Mouse (Mus musculus) pancreas, adult 10 weeks (tissue): Measurements from ENCODE around the gene Tekt1. TPM values are rescaled to one million over a fixed set of nuclear protein-coding genes. Genes with fewer than 3 reads are reported as not detected.

Experiments
- polyA plus RNA-seq: library from polyadenylated mRNA; stranded (reverse); fragments of 350-450 nt; fragmentation: Illumina TruSeq; extraction: RNeasy Lipid Tissue Mini Kit (QIAGEN cat#74804); gene quantifications from one replicate; pipeline ENCODE4 v1.2.3, GENCODE M21; 2015; ENCODE audit warnings: low read depth, low replicate concordance; ENCODE audit not compliant: insufficient read depth

The Tekt1 gene
- not detected for polyA plus RNA-seq

DNA sequence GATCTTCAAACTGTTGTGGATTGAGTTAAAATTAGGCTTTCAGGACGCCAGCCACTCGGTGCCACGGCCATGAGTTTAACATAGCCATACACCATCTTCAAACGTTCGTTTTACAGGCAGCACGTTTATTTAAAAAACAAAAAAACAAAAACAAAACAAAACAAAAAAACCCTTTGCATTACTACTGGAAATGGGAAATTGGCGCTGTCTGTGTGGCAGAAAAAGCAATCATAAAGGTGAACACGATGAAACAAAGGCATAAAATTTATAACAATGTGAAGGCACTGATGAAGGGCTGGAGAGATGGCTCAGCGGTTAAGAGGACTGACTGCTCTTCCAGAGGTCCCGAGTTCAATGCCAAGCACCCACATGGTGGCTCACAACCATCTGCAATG, at the start of gene Tekt1:
Gene Tekt1 (minus strand): TSS at position 96 of the 395 bp plus-strand sequence.

DNA sequence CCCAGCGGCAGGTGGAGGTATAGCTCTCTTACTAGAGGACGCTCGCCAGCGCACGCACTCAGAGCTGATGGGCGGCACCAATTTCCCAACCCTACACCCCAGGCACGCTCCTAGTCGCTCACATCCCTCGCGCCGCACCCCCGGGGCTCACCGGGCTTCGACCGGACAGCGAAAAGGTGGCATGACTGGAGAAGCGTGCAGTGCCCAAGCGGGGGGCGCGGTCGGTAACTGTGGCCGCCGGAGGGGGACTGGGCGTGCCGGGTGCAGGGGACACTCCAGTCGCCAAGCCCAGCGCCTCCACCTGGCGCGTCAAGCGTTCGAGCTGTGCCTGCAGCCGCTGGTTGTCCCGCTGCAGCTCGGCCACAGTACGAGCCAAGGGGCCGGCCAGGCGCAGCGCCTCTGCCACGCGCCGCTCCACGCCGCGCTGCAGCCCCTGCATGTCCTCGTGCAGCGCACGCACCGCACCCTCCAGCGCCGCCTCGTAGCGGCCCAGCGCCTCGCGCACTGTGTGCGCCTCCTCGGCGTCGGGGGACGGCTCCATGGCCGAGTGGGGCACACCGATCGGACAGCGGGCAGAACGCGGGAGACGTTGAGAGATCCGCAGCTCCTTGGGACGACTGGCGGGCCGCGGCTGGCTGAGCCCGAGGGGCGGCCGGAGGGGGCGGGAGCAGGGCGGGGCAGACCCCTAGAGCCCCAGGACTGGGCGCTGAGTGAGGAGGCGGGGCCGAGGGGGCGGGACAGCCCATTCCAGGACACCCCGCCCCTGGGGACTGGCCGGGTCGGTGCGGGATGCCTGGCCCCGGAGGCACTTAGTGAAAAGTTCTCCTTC, 49.1 kb upstream of the Tekt1 start, which contains the start of gene Smtnl2:
Gene Smtnl2 (minus strand): TSS at position 621 of the 829 bp plus-strand sequence.

DNA sequence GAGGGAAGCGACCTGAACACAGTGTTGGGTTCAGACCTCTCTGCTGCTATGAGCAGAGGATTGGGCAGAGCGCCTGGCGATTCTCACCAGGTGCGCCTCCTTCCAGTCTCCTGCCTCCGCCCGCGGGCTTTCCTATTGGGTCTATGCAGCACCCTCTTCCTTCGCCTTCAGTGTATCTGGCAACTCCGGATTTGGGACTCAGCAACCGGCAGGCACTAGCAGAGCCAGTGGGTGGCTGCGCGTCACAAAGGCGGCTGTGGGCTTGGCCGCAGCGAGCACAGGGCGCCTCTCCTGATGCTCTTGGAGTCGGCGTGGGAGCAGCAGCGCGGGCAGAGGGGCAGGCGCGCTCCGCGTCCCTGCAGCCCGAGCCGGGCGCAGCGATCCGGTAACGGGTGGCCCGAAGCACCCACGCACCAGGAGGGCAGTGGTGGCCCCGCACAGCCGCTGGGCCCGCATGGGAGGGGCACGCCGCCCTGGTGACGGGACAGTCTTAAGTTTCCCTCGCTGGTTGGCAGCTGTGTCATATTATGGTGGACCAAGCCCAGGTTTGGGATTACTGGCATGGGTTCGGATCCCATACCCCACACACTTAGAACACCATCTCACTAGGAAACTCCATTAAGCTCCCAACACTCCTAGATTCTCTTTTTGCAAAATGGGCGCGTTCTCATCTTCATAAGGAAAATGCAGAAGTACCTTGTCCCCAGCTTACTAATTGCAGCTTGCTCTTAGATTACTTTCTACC, 47.9 kb downstream of the Tekt1 start, which contains the start of gene Fbxo39:
Gene Fbxo39 (plus strand): TSS at position 294 of the 745 bp plus-strand sequence.

DNA sequence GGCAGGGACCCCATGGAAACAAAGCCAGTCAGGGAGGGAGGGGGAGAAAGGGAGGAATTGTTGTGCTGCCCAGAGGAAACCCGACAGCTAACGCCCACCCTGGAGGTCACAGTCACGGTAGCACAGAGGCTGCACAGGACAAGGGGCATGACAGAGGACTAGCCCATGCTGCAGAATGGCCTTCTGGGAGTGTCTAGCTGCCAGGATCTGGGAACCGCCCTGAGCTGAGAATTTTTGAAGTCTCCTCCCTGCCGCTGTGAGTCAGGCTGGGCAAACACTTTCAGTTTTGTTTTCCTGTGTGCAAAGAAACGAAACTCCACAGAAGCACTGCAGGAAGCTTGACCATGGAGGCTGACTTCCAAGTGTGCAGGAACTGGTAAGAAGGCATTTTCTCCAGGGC, 60.9 kb downstream of the Tekt1 start, which contains the start of gene Xaf1:
Gene Xaf1 (plus strand): TSS at position 296 of the 400 bp plus-strand sequence.

Other genes with a start within 250 kb of the Tekt1 start
- 3.7 TPM for gene Pitpnm3, start 226.7 kb downstream of the Tekt1 start, polyA plus RNA-seq
- gene Gm43951, start 155.6 kb downstream of the Tekt1 start, polyA plus RNA-seq, result not detected
- 3.9 TPM for gene 4933427D14Rik, start 155.0 kb downstream of the Tekt1 start, polyA plus RNA-seq
- gene Txndc17, start 154.9 kb downstream of the Tekt1 start, polyA plus RNA-seq, result 45.2 TPM
- 3.6 TPM for gene Med31, start 146.8 kb downstream of the Tekt1 start, polyA plus RNA-seq
- gene Slc13a5, start 95.2 kb downstream of the Tekt1 start, polyA plus RNA-seq, result not detected
- 8.9 TPM for gene Xaf1, start 60.8 kb downstream of the Tekt1 start, polyA plus RNA-seq
- not detected for gene Fbxo39, start 48.0 kb downstream of the Tekt1 start, polyA plus RNA-seq
- gene Smtnl2, start 49.3 kb upstream of the Tekt1 start, polyA plus RNA-seq, result 3.6 TPM
- gene Ggt6, start 73.1 kb upstream of the Tekt1 start, polyA plus RNA-seq, result 0.61 TPM
- 21.5 TPM for gene Mybbp1a, start 78.9 kb upstream of the Tekt1 start, polyA plus RNA-seq
- 25.8 TPM for gene Spns2, start 127.5 kb upstream of the Tekt1 start, polyA plus RNA-seq
- gene Spns3, start 188.1 kb upstream of the Tekt1 start, polyA plus RNA-seq, result 0.22 TPM
- 3.0 TPM for gene Ube2g1, start 244.8 kb upstream of the Tekt1 start, polyA plus RNA-seq